Mouse (Mus musculus): ENCODE data around the gene Wdr41. TPM values are rescaled to one million over a fixed set of nuclear protein-coding genes. Genes with fewer than 3 reads are reported as not detected.
A peak's percentile ranks its signal among the peaks of the same experiment; 100 is the strongest.

Wdr41 gene
- polyA plus RNA-seq, 1 experiment from 2014 or later, result 21.5 TPM

DNA sequence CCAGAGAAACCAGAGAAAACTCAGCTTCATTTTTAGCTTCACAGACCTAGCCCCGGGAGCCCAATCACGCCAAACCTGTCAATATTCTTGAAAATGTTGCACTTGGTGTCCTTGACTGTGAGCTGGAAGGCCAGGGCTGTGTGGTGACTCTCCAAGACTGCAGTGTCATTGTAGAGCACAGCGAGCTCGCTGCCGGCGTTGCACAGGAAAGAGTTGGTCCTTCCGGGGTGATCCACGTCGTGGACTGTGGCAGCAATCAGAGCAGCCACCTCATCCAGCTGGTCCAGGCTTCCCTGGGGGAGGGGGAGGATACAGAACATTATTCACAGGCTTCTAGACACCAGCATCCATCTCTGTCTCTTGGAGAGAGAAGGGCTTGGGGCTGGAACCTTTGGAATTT is 58.0 kb downstream of the Wdr41 start:
- 55% methylated on average over 9 of the region's 9 CpGs for WGBS
- no peaks in the 10 kb centered on the region for H3K9me3 ChIP-seq (ENCODE audit: low read depth, low read length)
- H3K27me3 ChIP-seq (ENCODE audit: insufficient read depth, low read length), result no peaks in the 10 kb centered on the region
- DNase-seq (no peak), ATAC-seq (ENCODE audit: insufficient read depth) (no peak)
- no peak overlapping the region for H3K4me3 ChIP-seq (ENCODE audit: low read depth, low read length)
- no peak overlapping the region for H3K27ac ChIP-seq (ENCODE audit: low read depth)
- H3K36me3 ChIP-seq (ENCODE audit: insufficient read depth), result no peaks in the 10 kb centered on the region; the same call in 1 of the 2 replicates
- H3K4me1 ChIP-seq (ENCODE audit: insufficient read depth), result no peaks in the 10 kb centered on the region
- no peak overlapping the region for H3K4me2 ChIP-seq
- TF ChIP-seq CTCF (IDR thresholded peaks at IDR 0.05; ENCODE audit: low read depth), result no peak
- H3K9ac ChIP-seq, result no peak overlapping the region

DNA sequence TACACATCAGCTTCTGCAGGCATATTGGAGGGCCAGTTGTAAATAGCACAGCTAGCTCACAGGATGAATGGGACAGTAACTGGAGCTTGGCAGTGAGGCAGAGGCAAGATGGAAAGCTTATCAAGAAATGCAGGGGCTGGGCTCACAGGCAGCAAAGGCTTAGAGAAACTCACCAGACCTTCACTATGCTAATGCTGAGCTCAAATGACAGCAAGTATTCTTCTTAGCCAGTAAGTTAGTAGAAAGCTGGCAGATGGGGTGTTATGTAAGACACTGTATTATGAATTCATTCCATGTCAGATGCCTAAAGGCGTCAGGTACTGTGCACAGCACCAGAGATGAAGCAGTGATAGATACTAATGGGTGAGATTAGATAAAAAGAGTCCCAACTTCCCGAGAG is 58.6 kb downstream of the Wdr41 start:
- WGBS, result 56% methylated on average over 2 of the region's 2 CpGs

DNA sequence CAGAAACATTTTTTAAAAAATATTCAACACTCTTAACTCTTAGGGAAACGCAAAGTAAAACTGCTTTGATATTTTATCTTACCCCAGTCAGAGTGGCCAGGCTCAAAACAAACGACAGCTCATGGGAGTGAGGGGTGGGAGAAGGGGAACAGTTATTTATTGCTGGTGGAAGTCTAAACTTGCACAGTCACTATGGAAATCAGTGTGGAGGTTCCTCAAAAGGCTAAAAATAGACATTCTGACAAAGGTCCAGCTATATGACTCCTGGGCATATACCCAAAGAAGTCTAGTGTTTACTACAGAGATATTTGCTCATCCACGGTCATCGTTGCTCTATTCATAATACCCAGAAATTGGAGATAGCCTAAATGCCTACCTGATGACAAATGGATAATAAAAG is 62.1 kb downstream of the Wdr41 start:
- peak; percentile 54 for DNase-seq
- Histone ChIP-seq H3K9ac (no peak overlapping the region), H3K4me3 (ENCODE audit: low read depth, low read length) (no peak overlapping the region), H3K36me3 (ENCODE audit: insufficient read depth) (no peaks in the 10 kb centered on the region), H3K4me2 (no peak overlapping the region), H3K27me3 (ENCODE audit: insufficient read depth, low read length) (no peaks in the 10 kb centered on the region), H3K9me3 (ENCODE audit: low read depth, low read length) (no peaks in the 10 kb centered on the region), H3K27ac (ENCODE audit: low read depth) (no peak overlapping the region), H3K4me1 (ENCODE audit: insufficient read depth) (no peaks in the 10 kb centered on the region)
- ATAC-seq (ENCODE audit: insufficient read depth), result no peak
- TF ChIP-seq CTCF (IDR thresholded peaks at IDR 0.05; ENCODE audit: low read depth), result no peak
- WGBS, result 45% methylated on average over 4 of the region's 4 CpGs

More for the DNA sequence above, 58.6 kb downstream of the Wdr41 start:
- Histone ChIP-seq H3K4me2 (no peak overlapping the region), H3K36me3 (ENCODE audit: insufficient read depth) (no peaks in the 10 kb centered on the region; the same call in 1 of the 2 replicates), H3K27ac (ENCODE audit: low read depth) (no peak overlapping the region), H3K9ac (no peak overlapping the region), H3K4me1 (ENCODE audit: insufficient read depth) (no peaks in the 10 kb centered on the region), H3K27me3 (ENCODE audit: insufficient read depth, low read length) (no peaks in the 10 kb centered on the region), H3K9me3 (ENCODE audit: low read depth, low read length) (no peaks in the 10 kb centered on the region), H3K4me3 (ENCODE audit: low read depth, low read length) (no peak overlapping the region)
- ATAC-seq (ENCODE audit: insufficient read depth) (no peak), DNase-seq (no peak)
- TF ChIP-seq CTCF (IDR thresholded peaks at IDR 0.05; ENCODE audit: low read depth), result no peak

DNA sequence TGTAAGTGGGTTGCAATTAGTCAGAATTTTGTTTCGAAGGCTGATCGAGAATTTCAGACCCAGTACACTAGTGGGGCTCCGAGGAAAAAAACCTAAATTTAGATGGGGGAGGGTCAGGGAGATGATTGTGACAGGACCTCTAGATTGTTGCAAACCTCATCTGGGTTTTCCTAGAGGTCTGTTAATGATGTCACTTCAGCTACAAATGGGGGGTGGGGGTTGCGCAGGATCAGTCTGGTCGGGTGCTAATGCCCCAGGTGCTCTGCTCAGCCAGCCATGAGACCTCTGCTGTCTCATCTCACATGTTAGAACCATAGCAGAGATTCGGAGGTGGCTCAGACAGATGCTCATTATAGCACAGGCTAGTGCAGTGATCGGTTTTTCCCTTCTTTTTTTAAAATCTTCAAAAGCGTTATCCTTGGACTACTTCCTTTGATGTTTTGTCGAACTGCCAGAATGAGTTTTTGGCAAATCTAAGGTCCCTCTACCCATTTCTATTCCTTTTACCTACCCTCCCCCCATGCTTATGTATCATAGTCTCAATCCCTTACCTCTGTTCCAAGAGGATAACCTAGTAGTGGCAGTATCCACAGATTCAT is 64.1 kb downstream of the Wdr41 start:
- H3K9me3 ChIP-seq (ENCODE audit: low read depth, low read length), result no peaks in the 10 kb centered on the region

DNA sequence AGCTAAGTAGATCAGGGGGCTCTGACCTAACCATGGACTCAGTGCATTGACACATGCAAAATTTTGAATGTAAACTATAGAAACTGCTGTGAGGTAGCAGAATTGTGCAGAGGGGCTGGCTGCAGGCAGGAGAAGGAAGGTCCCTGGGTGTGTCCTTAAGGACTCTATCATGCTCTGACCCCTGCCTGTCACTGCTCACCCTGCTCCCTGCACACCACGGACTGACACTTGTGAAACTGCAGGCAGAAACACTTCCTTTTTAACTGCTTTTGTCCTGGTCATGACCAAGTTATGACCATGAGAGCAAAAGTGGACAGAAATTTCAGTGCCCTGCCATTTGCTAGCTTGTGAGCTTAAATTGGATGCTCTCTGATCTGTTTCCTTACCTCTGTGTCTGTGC is 68.0 kb downstream of the Wdr41 start:
- no peak for ATAC-seq (ENCODE audit: insufficient read depth)
- Histone ChIP-seq H3K36me3 (ENCODE audit: insufficient read depth) (no peaks in the 10 kb centered on the region), H3K9me3 (ENCODE audit: low read depth, low read length) (no peaks in the 10 kb centered on the region), H3K27ac (ENCODE audit: low read depth) (no peak overlapping the region), H3K9ac (no peak overlapping the region), H3K4me2 (no peak overlapping the region), H3K27me3 (ENCODE audit: insufficient read depth, low read length) (no peaks in the 10 kb centered on the region), H3K4me3 (ENCODE audit: low read depth, low read length) (no peak overlapping the region), H3K4me1 (ENCODE audit: insufficient read depth) (no peaks in the 10 kb centered on the region)
- 24% methylated on average over 1 of the region's 1 CpGs for WGBS
- TF ChIP-seq CTCF (IDR thresholded peaks at IDR 0.05; ENCODE audit: low read depth), result no peak
- DNase-seq, result no peak

More for the DNA sequence above, 64.1 kb downstream of the Wdr41 start:
- H3K9ac ChIP-seq, result no peak overlapping the region
- no peak overlapping the region for H3K4me2 ChIP-seq
- DNase-seq, result no peak
- H3K27me3 ChIP-seq (ENCODE audit: insufficient read depth, low read length), result no peaks in the 10 kb centered on the region
- 78% methylated on average over 9 of the region's 9 CpGs for WGBS
- TF ChIP-seq CTCF (IDR thresholded peaks at IDR 0.05; ENCODE audit: low read depth), result no peak
- no peaks in the 10 kb centered on the region for H3K4me1 ChIP-seq (ENCODE audit: insufficient read depth)
- H3K36me3 ChIP-seq (ENCODE audit: insufficient read depth), result no peaks in the 10 kb centered on the region
- H3K4me3 ChIP-seq (ENCODE audit: low read depth, low read length), result no peak overlapping the region
- no peak for ATAC-seq (ENCODE audit: insufficient read depth)
- no peak overlapping the region for H3K27ac ChIP-seq (ENCODE audit: low read depth)

DNA sequence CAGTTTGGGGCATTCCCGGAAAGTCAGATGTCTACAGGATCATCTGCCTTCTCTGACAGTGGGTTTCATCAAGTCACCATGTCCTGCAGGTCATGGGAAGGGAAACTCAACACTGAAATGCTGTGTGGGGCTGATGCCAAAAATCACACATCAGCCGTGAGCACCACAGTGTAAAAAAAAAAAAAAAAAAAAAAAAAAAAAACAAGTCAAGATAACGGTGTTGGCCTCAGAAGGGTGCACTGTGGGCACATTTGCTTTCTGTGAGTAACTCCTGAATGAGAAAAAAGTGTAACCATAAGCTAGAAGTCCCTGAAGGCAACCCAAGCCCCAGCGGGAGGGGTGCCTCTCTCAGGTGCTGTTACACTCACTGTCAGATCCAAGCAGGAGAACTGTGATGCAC is 74.3 kb downstream of the Wdr41 start:
- no peaks in the 10 kb centered on the region for H3K27me3 ChIP-seq (ENCODE audit: insufficient read depth, low read length)
- H3K4me3 ChIP-seq (ENCODE audit: low read depth, low read length), result no peak overlapping the region
- DNase-seq (no peak), ATAC-seq (ENCODE audit: insufficient read depth) (no peak)
- H3K9ac ChIP-seq, result no peak overlapping the region
- H3K4me1 ChIP-seq (ENCODE audit: insufficient read depth), result no peaks in the 10 kb centered on the region
- TF ChIP-seq CTCF (IDR thresholded peaks at IDR 0.05; ENCODE audit: low read depth), result no peak
- H3K27ac ChIP-seq (ENCODE audit: low read depth), result no peak overlapping the region
- no peaks in the 10 kb centered on the region for H3K36me3 ChIP-seq (ENCODE audit: insufficient read depth)
- WGBS, result 72% methylated on average over 4 of the region's 4 CpGs
- no peak overlapping the region for H3K4me2 ChIP-seq
- H3K9me3 ChIP-seq (ENCODE audit: low read depth, low read length), result no peaks in the 10 kb centered on the region

DNA sequence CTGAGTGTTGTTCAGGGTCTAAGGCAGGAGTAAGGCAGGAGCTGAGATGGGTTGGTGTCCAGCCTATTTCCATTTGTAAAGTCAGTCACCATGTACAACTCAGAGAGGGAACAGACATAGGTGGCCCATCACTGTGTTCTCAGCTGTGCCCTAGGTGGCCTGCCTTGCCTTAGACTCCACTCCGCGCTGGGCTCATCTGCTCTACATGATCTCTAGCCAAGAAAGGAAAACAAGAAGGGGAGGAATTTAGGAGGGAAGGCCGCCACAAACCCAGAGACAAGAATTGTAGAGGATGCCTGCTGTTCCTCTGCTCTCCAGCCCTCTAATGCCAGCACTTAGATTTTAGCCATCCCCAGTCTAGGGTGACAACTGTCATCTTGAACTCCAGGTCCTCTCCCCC is 76.3 kb downstream of the Wdr41 start:
- no peaks in the 10 kb centered on the region for H3K36me3 ChIP-seq (ENCODE audit: insufficient read depth)
- no peak overlapping the region for H3K4me2 ChIP-seq
- 77% methylated on average over 3 of the region's 3 CpGs for WGBS
- no peak for TF ChIP-seq CTCF (IDR thresholded peaks at IDR 0.05; ENCODE audit: low read depth)
- no peak overlapping the region for H3K27ac ChIP-seq (ENCODE audit: low read depth)
- ATAC-seq (ENCODE audit: insufficient read depth) (no peak), DNase-seq (no peak)
- H3K4me1 ChIP-seq (ENCODE audit: insufficient read depth), result no peaks in the 10 kb centered on the region
- H3K4me3 ChIP-seq (ENCODE audit: low read depth, low read length), result no peak overlapping the region
- H3K9me3 ChIP-seq (ENCODE audit: low read depth, low read length), result no peaks in the 10 kb centered on the region
- H3K9ac ChIP-seq, result no peak overlapping the region
- no peaks in the 10 kb centered on the region for H3K27me3 ChIP-seq (ENCODE audit: insufficient read depth, low read length)

Measured in lung, embryonic 14.5 days (tissue).